Mouse (Mus musculus) erythroblast, embryonic 14.5 days (primary cell): Measurements from ENCODE around the gene Slc51a.

Source experiments
- GATA1 ChIP-seq: IDR thresholded peaks from 2 replicates; pipeline ENCODE4 v1.6.1; 2012; ENCODE audit warnings: low read length, inconsistent platforms, mixed read lengths
- TAL1 ChIP-seq: IDR thresholded peaks from 3 replicates; pipeline ENCODE4 v1.6.1; 2012; ENCODE audit warnings: low read length, inconsistent platforms, mixed read lengths

- TF ChIP-seq TAL1: peak; percentile 78
- peak; percentile 81 for TF ChIP-seq GATA1
Measured at GRCm38 (mm10) chr16:32507407-32507806, 19.7 kb upstream of the Slc51a start.
